Mouse (Mus musculus): ENCODE results near the gene Gcsam.

Gcsam gene

GRCm38 (mm10) chr16:45651497-45651896, 41.3 kb downstream of the Gcsam start:
- no peak for DNase-seq

DNA sequence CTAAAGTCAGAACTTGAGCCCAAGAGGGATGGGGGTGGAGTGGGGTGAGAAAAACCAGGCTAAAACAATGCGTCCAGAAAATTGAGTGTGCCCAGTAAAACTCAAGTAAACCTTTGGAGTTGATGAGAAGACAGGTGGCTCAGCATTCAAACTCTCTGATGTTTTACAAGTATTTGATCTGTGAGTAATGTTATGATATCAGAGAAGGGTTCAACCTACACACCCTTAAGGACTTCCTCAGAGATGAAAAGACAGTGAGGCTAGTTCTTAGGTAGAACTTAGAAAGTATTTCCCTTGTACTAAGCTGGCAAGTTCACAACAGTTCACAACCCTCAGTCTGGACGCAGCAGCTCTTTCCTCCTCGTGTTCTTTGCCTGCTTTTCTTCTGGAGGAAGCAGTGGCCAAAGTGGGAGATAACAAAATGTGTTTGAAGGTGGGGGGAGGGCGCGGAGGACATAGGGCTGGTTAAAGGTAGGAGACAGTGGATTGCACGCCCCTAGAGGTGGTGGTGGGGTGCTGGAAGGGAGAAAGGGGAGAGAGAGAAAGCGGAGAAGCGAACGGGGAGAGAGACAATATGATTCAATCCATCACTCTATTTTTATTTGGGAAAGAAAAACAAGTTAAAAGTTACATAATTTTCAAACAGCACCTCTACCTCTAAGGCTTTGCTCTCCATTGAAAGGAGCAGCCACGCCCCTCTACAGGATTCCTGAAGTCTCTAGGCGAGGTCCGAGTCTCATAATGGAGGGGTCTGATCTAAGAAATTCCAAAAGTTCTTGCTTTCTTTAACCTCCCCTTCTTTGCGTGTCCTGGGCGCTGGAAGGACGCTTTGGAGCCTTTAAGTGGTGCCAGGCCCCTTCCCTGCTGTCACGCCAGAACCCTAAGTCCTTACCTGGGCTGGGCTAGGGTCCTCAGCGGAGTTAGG, 43.1 kb downstream of the Gcsam start:
- DNase-seq: no peak

DNA sequence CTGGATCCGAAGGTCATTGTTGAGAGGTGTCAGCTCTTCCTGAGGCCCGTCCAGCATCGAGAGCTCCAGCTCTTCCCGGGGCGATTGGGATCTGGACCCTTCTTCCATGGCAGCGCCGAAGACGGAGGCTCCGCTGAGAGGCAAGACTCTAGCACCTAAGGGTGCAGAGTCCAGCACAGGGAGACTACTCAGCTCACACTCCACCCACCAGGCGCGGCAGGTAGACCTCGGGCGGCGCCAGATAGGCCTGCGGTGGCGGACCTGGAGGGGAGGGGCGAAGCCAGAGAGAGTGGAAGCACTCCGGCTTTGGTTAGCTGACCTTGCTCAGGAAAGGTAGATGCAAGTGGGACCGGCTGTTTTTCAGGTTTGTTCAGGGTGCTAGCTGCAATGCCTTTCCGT, 43.8 kb downstream of the Gcsam start, which contains the start of gene BC016579:
BC016579 (minus strand) TSS at position 135 of the 399 bp plus-strand sequence.
- peak; percentile 8 to 9 for DNase-seq

- DNase-seq: no peak
Observed at GRCm38 (mm10) chr16:45654465-45654864, 44.3 kb downstream of the Gcsam start.

- DNase-seq: no peak
Observed at GRCm38 (mm10) chr16:45657574-45658159, 47.5 kb downstream of the Gcsam start.

GRCm38 (mm10) chr16:45658248-45658647, 48.1 kb downstream of the Gcsam start:
- DNase-seq: no peak

GRCm38 (mm10) chr16:45659596-45659995, 49.4 kb downstream of the Gcsam start:
- DNase-seq: peak; percentile 8 to 41

GRCm38 (mm10) chr16:45662381-45662780, 52.2 kb downstream of the Gcsam start:
- DNase-seq: no peak

GRCm38 (mm10) chr16:45666136-45666535, 56.0 kb downstream of the Gcsam start:
- no peak for DNase-seq

- no peak for DNase-seq
Observed at GRCm38 (mm10) chr16:45668178-45668577, 58.0 kb downstream of the Gcsam start.

- no peak for DNase-seq
Observed at GRCm38 (mm10) chr16:45670005-45670404, 59.8 kb downstream of the Gcsam start.
